14 mouse cellular contexts compared by ENCODE assay signal in genomic region chr9:71361311-71361710, GRCm38 (mm10).
DNase-seq lines count a peak whose midpoint lies in the region; ATAC-seq and TF ChIP-seq lines count a peak whose summit lies in the region.
"Had no signal": no experiment of that assay in that cellular context is flagged by ENCODE, and none has a peak within 500 bp of the region (broad histone marks: within the 10 kb centered on the region; RNA-seq: fewer than 3 reads in every experiment).

No protein-coding gene starts in this region.

- in situ Hi-C loops in Patski (cut with MboI; ENCODE audit: low pct_unique_long_range_greater_than_20kb) = loop anchor here (5.0 kb wide), 1 partner anchor 39 kb away; no protein-coding TSS in a partner anchor

- TF ChIP-seq CTCF in Patski (IDR thresholded peaks at IDR 0.05) = no peak

- peak; percentile 82 for DNase-seq in heart, adult 11 months
- DNase-seq in heart, postnatal 25 days (ENCODE audit: low spot score) = no peak
- peak; percentile 46 for DNase-seq in Patski (ENCODE audit: low read depth, low spot score)
- DNase-seq in kidney, adult 18-20 months = peak; percentile 31
- peak; percentile 41 for DNase-seq in kidney, postnatal 10 days
- no peak for DNase-seq in left cerebral cortex, postnatal 4 days
- no peak for DNase-seq in heart, postnatal 10 days
- no peak for DNase-seq in embryo, embryonic 9.5 days (ENCODE audit: extremely low spot score)
- DNase-seq: lung, embryonic 14.5 days; retina, postnatal 1 day; right cerebral cortex, postnatal 4 days had no signal

- no peaks in the 10 kb centered on the region for H3K27me3 ChIP-seq in Patski
- H3K27me3 ChIP-seq: heart, embryonic 15.5 days; liver, embryonic 12.5 days; midbrain, embryonic 15.5 days had no signal

- intact Hi-C loops in heart, postnatal 25 days (cut with DNase I) = loop anchor here (2.0 to 10.0 kb wide), 3 partner anchors 101 to 261 kb away; no protein-coding TSS in a partner anchor
- intact Hi-C loops in left cerebral cortex, postnatal 4 days (cut with DNase I) = no loop called here
- intact Hi-C loops in heart, postnatal 10 days (cut with DNase I) = no loop called here

- CTCF ChIA-PET in Patski (lab: Charles Lee) = interaction anchor here (0.8 to 3.4 kb wide), 9 partner anchors 28 to 150 kb away, joined by 3 to 24 read pairs (median 3); no protein-coding TSS in a partner anchor

- peak; percentile 36 for ATAC-seq in Patski
- ATAC-seq: liver, embryonic 12.5 days; midbrain, embryonic 15.5 days had no signal

- POLR2A ChIA-PET in Patski (lab: Charles Lee) = interaction anchor here (0.6 kb wide), 2 partner anchors 93 to 274 kb away, joined by 4 read pairs; no protein-coding TSS in a partner anchor

Comparison
In these comparisons a context has a peak if more than half of its experiments do, and no peak if none do; other contexts are left out.
1. DNase-seq: peak in heart, adult 11 months (single experiment), Patski (single experiment), kidney, adult 18-20 months (single experiment) and kidney, postnatal 10 days (single experiment); none in heart, postnatal 25 days (single experiment), left cerebral cortex, postnatal 4 days (single experiment), heart, postnatal 10 days (0 of 2) and embryo, embryonic 9.5 days (single experiment).